Mouse (Mus musculus): Measurements from ENCODE around the gene Mef2a.

Gene Mef2a

DNA sequence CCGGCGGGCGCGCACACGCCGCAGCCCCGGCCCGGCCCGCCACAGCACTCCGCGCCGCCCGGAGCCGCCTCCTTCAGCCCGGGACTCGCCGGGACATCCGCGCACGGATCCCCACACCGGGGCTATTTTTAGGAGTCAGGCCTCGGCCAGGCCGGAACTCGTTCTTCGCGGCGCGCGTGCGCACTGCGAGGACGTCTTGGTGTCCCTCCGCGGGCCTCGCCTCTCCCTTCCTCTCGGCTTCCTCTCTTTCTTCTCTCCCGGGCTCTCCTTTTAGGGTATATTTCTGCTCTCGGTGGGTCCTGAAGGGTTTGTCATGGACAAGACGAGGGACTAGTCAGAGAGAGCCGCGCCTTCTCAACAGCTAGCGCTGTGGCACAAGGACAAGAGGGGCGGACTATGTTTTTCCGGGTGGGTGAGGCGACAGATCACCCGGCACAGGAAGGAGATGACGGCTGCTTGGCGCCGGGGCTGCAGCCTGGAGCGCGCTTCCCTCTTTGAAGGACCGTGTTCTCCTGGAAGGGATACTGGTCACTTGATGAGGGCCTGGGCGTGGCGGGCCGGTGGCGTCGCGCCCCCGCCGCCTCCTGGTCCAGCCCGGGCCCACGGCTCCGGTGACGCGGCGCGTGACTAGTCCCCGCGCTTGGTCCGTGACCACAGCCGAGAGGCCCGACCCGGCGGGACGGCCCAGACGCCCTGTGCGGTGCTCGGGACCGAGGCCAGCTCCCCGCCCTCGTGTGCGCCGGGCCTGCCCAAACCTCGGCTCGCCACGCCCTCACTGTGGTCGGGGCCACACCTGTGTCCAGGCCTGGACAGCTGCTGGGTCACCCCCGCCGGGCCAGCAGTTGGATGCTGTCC is at the start of gene Mef2a:
Mef2a (minus strand) TSS at position 130 of the 855 bp plus-strand sequence.
- DNase-seq (ENCODE audit: low spot score), result peak; percentile 91

DNA sequence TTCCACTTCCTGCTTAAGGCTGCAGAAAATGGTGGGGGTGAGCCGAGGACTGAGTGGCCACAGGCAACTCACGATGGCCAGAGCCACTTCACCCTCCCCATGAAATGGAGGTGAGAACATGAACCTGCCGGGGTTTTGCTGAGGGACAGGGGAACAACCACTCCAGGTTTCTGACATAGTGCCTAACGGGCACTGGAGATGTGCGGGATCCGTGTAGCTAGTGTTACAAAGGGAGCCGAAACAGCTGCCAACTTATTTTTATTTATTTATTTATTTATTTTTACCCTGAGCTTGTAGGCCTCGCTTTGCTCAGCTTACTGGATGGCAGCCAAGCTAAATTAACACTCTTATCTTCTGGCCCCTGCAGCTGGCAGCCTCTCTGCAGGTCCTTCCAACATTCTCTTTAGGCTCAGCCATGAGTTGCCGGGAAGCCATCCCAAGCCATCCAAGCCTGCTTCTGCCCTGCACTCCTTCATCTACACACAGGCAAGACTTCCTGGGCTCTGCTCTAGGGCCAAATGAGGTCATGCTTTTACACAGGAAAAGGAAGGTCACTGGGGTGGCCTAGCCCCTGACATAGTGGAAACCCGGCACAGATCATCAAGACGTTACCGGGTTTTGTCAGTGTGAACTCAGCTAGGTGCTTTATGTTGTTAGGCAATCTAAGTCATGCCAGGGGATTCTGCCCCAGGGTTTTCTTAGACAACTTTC is 49.0 kb upstream of the Mef2a start:
- DNase-seq (ENCODE audit: low spot score), result peak; percentile 61

DNA sequence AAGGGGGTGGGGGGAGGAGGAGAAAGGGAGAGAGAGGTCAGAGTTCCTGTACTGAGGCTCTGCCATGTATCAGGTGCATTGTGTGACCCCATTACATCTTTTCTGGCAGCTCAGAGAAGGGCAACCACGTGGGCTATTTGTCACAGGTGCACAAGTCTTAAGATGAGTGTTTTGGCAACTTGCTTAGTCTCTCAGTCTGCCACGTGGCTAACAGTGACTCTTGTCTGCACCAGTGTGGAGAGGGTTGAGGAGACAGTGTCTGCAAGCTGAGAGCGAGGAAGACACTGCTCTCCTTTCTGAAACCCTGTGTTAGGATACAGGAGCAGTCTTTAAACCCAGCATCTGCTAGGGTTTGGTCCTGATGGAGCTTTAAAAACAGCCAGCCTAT is 48.4 kb upstream of the Mef2a start:
- no peak for DNase-seq (ENCODE audit: low spot score)

DNA sequence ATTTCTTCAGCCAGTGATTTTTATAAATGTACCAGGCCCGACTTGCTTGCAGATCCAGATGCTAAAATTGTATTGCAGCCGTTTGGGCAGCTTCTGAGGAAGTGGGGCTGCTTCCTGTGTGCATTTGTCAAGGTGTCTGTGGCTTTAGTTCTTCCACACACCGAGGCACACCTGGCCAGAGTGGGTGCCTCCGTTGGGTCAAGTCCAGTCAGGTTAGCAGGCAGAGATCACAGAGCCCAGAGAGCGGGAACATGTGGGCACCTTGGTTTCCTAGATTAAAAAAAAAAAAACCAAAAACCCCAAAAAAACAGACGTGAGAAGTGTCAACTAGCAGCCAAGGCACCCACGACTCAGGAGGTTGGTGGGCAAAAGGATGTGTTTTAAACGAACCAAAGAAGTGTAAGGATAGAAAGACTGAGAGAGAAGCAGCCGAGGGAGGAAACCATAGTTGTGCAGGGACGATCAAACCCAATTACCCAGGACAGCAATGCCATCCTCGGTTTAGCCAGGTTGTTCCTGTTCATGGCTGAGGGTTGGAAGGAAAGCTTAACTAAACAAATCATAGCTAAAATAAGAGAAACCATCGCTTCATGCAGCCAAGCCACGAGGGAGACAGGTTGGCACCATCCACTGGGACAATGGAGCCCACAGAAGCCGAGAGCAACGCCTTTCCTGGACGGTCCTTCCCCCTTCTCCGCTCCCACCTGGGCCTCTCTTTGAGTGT is 47.1 kb upstream of the Mef2a start:
- DNase-seq (ENCODE audit: low spot score), result no peak

DNA sequence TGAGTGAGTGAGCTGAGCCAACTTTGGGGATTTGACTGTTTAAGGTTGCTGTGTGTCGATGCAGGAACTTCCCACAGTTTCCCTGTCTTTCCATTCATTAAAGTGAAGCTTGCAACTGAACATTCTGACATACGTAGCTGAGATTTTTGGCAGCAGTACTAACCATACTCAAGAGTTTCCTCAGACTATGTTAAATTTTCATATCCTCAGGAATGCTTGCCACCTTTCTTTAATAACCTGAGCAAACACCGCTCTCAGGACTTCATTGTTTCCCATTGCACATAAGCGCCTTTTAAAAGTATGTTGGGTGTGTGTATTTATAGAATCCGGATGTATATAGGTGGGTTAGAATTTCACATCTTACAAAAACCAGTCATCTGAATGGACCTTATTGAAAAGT is 45.5 kb upstream of the Mef2a start:
- DNase-seq (ENCODE audit: low spot score), result no peak

DNA sequence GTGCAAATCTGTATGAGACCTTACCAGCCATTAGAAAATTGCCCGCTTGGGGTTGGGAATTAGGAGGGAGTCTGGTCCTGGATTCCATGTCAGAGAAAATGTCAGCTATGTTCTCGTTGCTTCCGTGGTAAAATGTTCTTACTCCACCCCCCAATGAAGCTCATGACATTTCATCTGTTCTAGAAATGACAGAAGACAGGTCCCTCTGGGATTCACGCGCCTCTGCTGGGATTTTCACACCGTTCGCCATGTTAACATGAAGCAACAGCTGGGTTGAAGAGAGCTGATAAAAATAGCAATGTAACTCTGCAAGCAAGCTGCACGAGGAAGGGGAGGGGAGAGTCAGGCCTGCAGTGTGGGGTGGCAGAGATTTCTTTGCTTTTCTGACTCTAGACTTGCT is 42.1 kb upstream of the Mef2a start:
- DNase-seq (ENCODE audit: low spot score), result no peak

DNA sequence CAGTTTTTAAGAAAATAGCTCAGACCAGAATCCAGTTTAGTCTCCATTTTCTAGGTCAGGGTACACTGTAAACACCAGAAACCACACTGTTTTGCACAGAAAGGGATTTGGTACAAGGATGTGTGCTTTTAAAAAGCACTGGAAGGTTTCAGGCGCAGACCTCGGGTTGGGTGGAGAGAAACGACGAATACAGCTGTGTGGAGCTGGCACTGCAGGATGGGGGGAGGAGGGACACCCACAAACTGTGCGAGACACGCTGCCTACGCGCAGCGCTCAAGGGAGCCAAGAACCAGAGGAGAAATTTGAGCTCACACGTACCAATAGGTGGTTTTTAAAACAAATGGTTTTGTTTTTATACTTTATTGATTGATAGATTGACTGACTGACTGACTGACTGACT is 40.0 kb upstream of the Mef2a start:
- no peak for DNase-seq (ENCODE audit: low spot score)

DNA sequence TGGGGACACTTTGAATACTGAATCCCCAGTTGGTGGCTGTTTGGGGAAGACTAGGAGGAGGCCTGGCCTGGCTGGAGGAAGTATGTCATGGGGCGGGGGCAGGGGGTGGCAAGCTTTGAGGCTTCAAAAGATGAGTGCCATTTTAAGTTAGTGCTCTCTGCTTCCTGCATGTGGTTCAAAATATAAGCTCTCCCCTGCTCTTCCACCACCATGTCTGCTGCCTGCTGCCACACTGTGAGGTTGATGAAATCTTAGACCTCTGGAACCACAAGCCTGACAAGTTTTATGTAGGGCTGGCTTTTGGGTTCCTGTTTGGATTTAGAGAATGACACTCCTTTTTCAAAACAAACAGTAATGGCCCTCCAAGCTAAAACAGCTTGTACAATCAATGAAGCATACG is 34.4 kb upstream of the Mef2a start:
- no peak for DNase-seq (ENCODE audit: low spot score)

DNA sequence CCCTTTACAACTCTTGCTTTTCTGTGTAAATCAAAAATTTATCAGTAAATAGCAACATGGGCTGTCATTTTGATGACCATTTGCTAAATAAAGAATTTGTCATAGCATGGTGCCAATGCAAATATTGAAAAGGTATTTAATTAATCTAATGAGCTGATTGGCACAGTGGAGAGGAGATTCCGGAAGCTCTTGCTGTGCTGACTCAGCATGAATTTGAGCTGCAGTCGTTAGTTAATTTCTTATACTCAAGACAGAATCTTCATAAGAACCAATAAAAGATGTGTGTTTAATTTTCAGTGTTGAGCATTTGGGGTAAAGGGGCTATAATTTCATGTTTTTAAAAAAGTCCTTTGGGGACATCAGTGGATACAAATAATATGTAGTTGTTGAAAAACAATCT is 31.5 kb upstream of the Mef2a start:
- no peak for DNase-seq (ENCODE audit: low spot score)

DNA sequence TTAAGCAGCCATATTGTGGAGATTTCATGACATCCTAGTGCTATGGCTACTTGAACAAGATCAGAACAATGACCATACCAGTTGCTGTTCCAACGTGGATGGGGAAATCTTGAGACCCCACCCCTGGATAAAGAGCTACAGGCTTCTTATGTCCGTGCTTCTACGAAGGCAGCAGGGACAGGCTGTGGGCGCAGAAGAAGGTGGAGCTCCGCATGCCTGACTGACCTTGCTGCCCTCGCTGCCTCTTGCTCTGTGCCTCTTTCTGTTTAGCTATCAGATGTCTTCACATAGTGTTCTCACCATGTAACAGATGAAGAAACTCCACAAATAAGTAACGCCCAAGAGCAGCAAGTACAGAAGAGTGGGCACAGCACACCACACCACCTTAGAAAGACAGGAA is 29.7 kb upstream of the Mef2a start:
- DNase-seq (ENCODE audit: low spot score), result no peak

DNA sequence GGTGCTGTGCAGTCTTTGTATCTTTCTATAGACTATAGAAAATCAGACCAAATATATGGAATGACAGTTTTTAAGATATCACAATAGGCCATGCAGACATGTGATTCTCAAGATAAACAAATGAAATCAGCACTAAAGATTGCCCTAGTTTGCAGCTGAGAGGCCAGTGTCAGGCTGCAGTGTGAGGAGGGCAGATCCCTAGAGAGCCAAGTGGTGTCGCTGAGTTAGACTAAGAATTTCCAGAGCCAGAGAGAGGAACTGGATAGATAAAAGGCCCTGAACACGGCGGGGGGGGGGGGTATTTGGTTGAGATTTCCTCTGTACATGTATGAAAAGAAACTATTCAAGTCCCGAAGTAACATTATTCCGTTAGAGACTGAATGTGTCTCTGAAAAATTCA is 28.7 kb upstream of the Mef2a start:
- DNase-seq (ENCODE audit: low spot score), result no peak

DNA sequence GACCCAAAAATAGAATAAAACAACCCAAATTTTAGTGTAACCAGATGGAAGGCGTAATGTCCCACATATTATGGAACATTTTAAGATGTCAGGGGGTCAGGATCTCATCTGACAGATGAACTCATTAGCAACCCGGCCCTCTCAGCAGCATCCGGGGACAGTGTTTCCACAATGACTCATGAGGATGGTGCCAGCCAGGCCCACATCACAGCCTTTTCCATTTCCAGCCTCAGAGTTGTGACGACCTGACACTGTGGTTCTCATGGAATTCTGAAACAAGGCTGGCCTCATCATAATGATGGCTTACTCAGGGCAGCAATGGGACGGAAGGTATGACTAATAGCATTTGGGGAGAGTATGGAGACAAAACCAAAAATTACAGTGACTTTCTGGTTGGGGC is 18.1 kb upstream of the Mef2a start:
- DNase-seq (ENCODE audit: low spot score), result no peak

DNA sequence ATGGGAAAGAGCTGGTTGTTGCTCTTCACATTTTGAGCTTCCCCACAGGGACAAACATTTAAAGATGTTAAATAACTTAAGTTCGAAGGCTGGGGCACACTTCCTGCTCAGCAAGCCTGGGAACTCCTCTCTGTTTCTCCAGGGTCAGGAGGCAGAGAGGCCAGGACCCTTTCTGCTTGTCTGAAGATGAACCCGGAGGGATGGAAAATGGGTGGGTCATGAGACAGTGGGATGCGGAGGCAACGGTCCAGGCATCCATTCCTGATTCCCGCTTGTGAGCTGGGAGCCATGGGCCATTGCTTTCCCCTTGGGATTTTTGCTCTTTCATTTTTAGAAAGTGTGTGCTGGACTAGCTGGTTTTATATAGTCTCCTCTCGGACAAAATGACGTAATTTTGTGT is 17.4 kb upstream of the Mef2a start:
- DNase-seq (ENCODE audit: low spot score), result no peak

DNA sequence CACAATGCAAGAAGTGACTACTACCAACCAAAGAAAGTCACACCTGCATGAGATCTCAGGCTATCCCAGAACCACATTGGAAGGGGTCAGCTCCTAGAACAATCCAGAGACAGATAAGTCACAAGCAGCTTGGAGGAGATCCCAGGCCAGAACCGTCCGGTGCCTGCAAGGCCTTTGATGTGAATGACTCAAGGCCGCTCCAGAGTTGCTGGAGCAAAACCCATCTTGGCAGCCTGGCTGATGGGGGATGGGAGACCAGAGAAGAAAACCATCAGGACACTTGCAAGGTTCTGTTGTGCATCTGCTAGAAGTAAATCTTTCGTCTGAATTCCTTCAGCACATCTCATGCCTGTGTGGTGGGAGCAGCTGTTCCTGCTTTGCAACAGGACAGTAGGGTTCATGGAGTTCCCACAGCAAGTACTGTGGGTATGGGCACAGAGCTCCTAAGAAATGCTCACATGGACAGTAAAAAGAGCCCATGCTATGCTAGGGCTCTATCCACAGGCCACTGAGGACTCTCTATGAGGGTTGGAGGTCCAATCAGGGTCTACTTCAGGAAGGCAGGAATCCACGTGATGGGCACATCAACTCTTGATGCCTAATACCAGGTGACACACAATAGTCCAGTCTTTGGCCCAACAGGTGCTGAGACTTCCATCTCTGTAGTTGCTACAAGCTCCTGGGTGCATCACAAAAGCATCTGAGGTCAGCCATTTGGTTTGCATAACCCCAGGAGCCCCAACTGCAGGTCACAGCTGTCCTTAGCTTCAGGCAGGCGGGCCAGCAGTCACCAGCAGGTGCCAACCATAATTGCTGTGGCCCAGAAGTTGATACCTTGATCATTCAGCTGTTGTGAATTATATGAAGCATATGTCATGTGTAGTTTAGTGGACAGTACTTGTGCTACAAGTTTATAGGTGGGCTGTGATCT is 12.5 kb upstream of the Mef2a start:
- DNase-seq (ENCODE audit: low spot score), result peak; percentile 84

DNA sequence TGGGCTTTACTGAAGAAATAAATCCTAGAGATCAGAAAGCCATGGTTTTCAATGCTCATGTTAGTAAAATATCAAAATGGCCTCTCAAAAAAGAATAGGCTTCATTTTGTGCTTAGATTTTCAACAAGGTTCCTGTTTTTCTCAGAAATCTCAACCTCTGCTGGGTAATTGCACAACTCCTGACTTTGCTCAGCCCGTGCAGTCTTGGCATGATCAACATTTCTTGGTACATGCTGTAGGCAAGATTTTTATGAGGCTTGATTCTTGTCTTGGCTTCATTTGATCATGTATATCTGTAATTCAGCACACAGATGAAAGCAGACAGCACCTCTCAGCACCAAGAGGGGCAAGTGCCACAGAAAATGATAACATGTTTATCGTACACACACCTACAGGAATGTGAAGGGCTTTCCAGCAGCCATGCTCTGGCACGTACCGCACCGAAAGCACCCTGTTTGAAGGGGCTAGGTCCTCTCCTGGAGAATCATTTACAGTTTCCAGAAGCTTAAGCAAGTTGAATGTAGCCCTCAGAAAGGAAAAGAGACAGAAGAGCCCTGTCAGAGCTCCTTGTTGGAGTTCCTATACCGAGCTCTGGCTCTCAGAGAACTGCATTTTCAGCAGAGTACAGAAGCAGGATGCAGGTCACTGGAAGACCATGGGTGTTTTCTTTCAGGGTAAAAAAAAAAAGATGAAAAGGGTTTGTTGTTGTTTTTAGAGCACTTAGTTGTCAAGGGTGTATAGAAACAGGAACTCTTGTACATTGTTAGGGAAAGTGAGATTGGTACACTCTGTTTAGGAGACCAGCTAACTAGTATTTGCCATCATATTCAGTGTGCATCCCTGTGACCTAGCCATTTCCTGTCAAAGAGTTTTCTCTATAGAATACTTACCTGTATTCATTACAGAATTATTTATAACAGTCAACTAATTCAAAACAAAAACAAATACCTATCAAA is 7.8 kb upstream of the Mef2a start:
- DNase-seq (ENCODE audit: low spot score), result no peak

DNA sequence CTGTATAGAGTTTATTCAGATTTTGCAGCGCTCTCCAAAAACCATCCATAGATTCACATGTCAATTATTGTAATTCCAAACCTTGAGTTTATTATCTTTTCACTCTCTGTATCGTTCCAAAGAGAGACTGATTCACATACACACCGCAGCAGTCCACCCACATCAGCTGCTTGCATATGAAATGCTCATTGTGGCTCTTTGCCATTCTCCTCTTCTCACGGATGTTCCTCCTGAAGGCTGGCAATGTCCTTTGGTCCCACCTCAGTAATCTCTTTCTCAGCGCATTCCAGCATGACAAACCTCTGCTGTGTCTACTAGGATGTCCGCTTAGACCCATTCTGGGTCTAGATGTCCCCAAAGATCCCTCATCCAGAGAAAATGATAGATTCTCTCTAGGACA is 4.1 kb upstream of the Mef2a start:
- no peak for DNase-seq (ENCODE audit: low spot score)

DNA sequence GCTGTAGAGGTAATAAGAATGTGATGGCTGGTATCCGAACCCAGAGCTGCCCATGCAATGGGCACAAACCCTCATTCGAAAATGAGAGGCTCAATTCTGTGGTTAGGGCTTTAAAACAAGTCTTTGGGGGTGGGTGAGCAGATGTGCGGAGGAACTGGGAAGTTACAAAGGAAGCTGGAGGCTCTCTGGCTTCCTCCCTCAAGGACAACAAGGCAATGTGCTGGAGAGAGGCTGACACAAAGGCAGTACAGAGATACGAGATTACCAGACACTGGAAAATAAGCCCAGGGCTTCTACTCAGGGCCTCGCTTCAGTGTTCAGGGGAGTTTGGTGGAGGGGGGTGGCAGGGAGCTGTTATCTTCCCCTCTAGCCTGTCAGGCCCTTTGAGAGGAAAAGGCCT is 1.3 kb upstream of the Mef2a start:
- peak; percentile 40 for DNase-seq (ENCODE audit: low spot score)

DNA sequence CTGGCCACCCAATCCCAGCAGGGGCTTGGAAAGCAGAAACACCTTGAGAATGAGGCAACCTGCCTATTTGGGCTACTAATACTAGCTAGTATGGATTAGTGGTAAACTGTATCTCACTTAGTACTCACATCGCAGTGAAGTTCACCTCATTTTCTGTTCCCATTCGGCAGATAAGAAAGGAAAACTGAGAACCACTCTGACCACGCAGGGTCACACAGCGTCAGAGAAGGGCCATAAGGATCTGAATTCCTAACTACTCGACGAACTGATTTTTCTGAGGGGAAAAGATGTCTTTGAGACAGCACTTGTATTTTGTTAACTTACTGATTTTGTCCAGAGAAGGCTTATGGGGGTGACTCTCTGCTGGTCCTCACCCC is 914 bp upstream of the Mef2a start:
- no peak for DNase-seq (ENCODE audit: low spot score)

DNA sequence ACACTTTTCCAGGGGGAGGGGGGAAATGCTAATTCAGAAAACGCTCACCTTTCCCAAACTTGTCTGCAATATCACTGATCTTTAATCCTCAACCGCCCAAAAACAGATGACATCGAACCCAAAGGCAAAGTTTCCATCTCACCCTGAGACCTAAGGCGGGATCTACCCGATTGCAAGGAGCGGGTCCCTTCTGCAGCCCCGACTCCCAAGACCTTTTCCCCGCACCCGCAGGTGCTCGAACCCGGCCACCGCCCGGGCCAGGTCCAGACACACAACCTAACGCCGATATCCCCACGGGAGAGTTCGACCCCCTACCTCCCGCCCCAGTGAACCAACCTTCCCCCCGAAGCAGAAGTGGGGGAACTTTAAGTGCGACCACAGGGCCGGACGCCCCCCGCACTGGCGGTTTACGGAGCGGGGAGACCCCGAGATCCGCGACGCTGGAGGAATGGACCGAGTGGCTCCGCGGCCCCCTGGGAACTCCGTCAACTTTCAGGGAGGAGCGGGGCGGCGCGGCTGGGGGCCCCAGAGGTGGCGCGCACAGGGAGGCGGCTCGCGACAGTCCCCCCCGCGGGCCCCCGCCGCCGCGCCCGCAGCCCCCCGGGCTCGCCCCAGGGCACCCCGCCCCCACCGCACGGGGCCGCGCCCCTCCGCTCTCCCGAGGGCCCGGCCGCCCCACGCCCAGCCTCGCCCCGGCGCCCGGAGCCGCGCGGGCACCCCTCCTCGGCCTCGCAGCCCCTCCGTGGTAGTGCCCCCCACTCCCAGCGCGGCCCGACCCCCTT is 576 bp downstream of the Mef2a start:
- no peak for DNase-seq (ENCODE audit: low spot score)

DNA sequence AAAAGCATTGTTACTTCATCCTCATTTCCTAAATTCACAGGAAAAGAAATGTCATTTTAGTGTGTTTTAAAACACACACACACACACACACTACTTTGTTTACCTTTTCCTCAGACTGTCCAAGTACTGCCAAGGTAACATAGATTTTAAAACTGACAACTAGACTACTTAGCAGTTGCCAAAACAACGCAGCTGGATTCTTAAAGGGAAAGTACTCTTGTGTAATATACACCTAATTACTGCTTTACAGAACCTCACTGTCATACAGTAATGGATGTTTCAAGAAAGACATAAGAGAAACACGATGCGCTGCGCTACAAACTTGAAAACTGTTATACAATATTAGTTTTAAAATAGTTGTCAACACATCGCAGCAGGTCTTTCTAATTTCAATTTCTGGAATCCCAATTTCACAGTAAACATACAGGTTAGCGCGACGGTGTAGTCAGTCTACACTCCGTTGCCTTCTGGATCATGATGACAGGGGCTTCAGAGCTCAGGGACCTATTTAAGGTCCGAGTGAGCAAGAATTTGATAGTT is 1.2 kb downstream of the Mef2a start:
- no peak for DNase-seq (ENCODE audit: low spot score)
